Mouse (Mus musculus): ENCODE measurements around the gene Foxp1. TPM values are rescaled to one million over a fixed set of nuclear protein-coding genes. Genes with fewer than 3 reads are reported as not detected.

The Foxp1 gene
- polyA plus RNA-seq, 1 experiment from 2014 or later = 39.3 TPM

- ChIA-PET POLR2A (interaction anchor here (0.7 to 1.5 kb wide), 7 partner anchors 54 to 998 kb away, joined by 3 to 4 read pairs (median 3); no protein-coding TSS in a partner anchor), CTCF (interaction anchor here (0.8 to 1.5 kb wide), 2 partner anchors 33 to 81 kb away, joined by 3 read pairs; no protein-coding TSS in a partner anchor)
- ATAC-seq (peak; percentile 54), DNase-seq (ENCODE audit: low read depth, low spot score) (peak; percentile 60)
- no peaks in the 10 kb centered on the region for H3K27me3 ChIP-seq
- no peak for TF ChIP-seq CTCF (IDR thresholded peaks at IDR 0.05)
- in situ Hi-C loops (cut with MboI; ENCODE audit: low pct_unique_long_range_greater_than_20kb) = loop anchor here (5.0 kb wide), 1 partner anchor 54 kb away; no protein-coding TSS in a partner anchor
Observed at GRCm38 (mm10) chr6:99521038-99521640, 1.4 kb downstream of the Foxp1 start.

GRCm38 (mm10) chr6:99520676-99521037 lies 1.9 kb downstream of the Foxp1 start:
- ATAC-seq = peak; percentile 73
- ChIA-PET CTCF (no interaction called here), POLR2A (interaction anchor here (0.6 to 1.5 kb wide), 7 partner anchors 53 to 998 kb away, joined by 3 to 4 read pairs (median 3); no protein-coding TSS in a partner anchor)
- H3K27me3 ChIP-seq = no peaks in the 10 kb centered on the region
- no peak for TF ChIP-seq CTCF (IDR thresholded peaks at IDR 0.05)
- in situ Hi-C loops (cut with MboI; ENCODE audit: low pct_unique_long_range_greater_than_20kb) = loop anchor here (5.0 kb wide), 1 partner anchor 53 kb away; no protein-coding TSS in a partner anchor
- DNase-seq (ENCODE audit: low read depth, low spot score) = no peak

GRCm38 (mm10) chr6:99519806-99520675 lies 2.5 kb downstream of the Foxp1 start:
- POLR2A ChIA-PET = interaction anchor here (0.5 to 1.5 kb wide), 8 partner anchors 9 to 997 kb away, joined by 3 to 5 read pairs (median 4); no protein-coding TSS in a partner anchor
- no peak for TF ChIP-seq CTCF (IDR thresholded peaks at IDR 0.05)
- in situ Hi-C loops (cut with MboI; ENCODE audit: low pct_unique_long_range_greater_than_20kb) = loop anchor here (5.0 kb wide), 1 partner anchor 53 kb away; no protein-coding TSS in a partner anchor
- no peaks in the 10 kb centered on the region for H3K27me3 ChIP-seq
- peak; percentile 33 for ATAC-seq
- CTCF ChIA-PET = no interaction called here
- no peak for DNase-seq (ENCODE audit: low read depth, low spot score)

DNA sequence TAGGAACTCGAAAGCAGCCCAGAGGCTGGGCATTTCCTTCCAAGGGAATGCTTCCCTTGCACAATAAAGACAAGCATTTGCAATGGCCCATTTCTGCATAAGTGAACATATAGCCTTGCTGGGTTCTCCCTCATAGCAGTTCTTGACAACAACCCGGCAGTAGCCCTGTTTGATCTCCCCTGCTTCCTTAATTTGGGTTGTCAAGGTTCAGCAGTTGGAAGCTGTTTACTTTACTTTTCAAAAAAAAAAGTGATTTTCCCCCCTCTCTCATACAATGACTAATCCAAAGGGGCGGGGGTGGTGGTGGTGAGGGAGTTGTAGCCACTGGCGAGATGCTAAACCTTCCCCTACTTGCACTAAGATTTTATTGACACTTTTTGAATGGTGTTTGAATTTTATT lies 3.5 kb downstream of the Foxp1 start:
- CTCF ChIA-PET = interaction anchor here (1.6 kb wide), 1 partner anchor 10 kb away, joined by 5 read pairs; no protein-coding TSS in a partner anchor
- H3K27me3 ChIP-seq = no peaks in the 10 kb centered on the region
- DNase-seq (ENCODE audit: low read depth, low spot score) (no peak), ATAC-seq (no peak)
- TF ChIP-seq CTCF (IDR thresholded peaks at IDR 0.05) = no peak
- in situ Hi-C loops (cut with MboI; ENCODE audit: low pct_unique_long_range_greater_than_20kb) = no loop called here
- POLR2A ChIA-PET = interaction anchor here (1.1 kb wide), 1 partner anchor 56 kb away, joined by 3 read pairs; no protein-coding TSS in a partner anchor

- TF ChIP-seq CTCF (IDR thresholded peaks at IDR 0.05) = no peak
- no peak for DNase-seq (ENCODE audit: low read depth, low spot score)
- no peaks in the 10 kb centered on the region for H3K27me3 ChIP-seq
- no peak for ATAC-seq
- POLR2A ChIA-PET = interaction anchor here (0.6 kb wide), 1 partner anchor 39 kb away, joined by 3 read pairs; no protein-coding TSS in a partner anchor
- CTCF ChIA-PET = interaction anchor here (1.3 kb wide), 1 partner anchor 12 kb away, joined by 3 read pairs; no protein-coding TSS in a partner anchor
- in situ Hi-C loops (cut with MboI; ENCODE audit: low pct_unique_long_range_greater_than_20kb) = no loop called here
Observed at GRCm38 (mm10) chr6:99515667-99516199, 6.8 kb downstream of the Foxp1 start.

DNA sequence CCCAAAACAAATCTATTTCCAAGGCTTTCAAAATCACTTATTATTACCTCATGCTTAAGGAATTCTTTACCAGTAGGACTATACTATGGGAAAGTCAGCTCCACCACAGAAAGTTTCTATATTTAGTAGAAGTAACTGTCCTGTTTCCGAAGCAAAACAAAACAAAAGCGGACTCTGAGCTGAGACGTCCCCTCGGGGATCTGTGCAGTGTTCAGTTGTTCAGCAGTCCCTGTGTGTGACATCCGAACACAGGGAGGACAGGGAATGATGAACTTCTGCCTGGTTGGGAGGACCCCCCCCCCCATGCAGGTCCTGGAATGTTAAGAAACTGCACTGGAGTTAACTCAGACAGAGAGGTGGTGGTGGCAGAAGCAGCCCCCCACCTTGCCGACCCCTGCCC lies 10.7 kb downstream of the Foxp1 start:
- CTCF ChIA-PET = no interaction called here
- in situ Hi-C loops (cut with MboI; ENCODE audit: low pct_unique_long_range_greater_than_20kb) = no loop called here
- POLR2A ChIA-PET = no interaction called here
- no peak for DNase-seq (ENCODE audit: low read depth, low spot score)
- H3K27me3 ChIP-seq = no peaks in the 10 kb centered on the region
- no peak for ATAC-seq
- no peak for TF ChIP-seq CTCF (IDR thresholded peaks at IDR 0.05)

DNA sequence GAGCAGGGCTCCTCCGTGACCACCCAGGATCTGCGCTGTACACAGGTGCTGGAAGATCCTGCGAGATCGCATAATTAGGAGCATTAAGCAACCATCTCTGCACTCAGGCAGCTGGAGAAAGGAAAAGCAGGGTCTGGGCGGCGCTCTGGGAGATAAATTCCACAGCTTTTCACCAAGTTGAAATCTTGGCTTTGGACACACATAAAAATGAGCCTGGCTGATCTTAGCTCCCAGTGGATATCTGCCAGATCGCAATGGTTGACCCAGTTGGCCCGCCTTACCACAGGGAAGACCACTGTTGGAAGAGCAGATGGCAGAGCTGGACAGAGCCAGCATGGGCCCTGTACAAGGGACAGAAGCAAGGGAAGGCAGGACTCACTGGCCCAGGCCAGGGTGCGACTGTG lies 13.3 kb downstream of the Foxp1 start:
- no peak for DNase-seq (ENCODE audit: low read depth, low spot score)
- ChIA-PET POLR2A (no interaction called here), CTCF (interaction anchor here (0.7 to 1.8 kb wide), 4 partner anchors 9 to 28 kb away, joined by 3 to 5 read pairs (median 3); no protein-coding TSS in a partner anchor)
- no peaks in the 10 kb centered on the region for H3K27me3 ChIP-seq
- ATAC-seq = no peak
- in situ Hi-C loops (cut with MboI; ENCODE audit: low pct_unique_long_range_greater_than_20kb) = no loop called here
- no peak for TF ChIP-seq CTCF (IDR thresholded peaks at IDR 0.05)

- no peak for DNase-seq (ENCODE audit: low read depth, low spot score)
- ATAC-seq = no peak
- ChIA-PET POLR2A (interaction anchor here (0.5 kb wide), 1 partner anchor 272 kb away, joined by 3 read pairs; no protein-coding TSS in a partner anchor), CTCF (no interaction called here)
- peak; percentile 55 for TF ChIP-seq CTCF (IDR thresholded peaks at IDR 0.05)
- H3K27me3 ChIP-seq = no peaks in the 10 kb centered on the region
- in situ Hi-C loops (cut with MboI; ENCODE audit: low pct_unique_long_range_greater_than_20kb) = no loop called here
Observed at GRCm38 (mm10) chr6:99506816-99507215, 15.7 kb downstream of the Foxp1 start.

DNA sequence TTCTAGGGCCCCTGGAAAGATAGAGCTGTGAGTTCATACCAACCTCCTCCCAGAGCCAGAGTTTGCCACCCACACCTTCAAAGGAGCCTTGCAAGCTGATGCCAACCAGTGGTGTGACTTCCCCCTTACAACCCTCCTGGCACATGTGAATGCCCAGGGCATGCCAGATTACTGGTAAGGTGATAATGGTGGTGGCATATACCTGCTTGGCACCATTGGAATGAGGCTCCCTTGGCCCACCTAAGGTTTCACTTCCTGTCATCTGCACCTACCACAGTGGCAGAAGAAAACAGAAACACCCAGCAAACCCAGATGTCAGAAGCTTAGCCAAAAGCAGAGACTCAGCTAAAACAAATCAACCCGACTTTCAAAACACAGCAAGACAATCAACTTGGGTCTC lies 18.8 kb downstream of the Foxp1 start:
- ATAC-seq = no peak
- POLR2A ChIA-PET = no interaction called here
- DNase-seq (ENCODE audit: low read depth, low spot score) = no peak
- in situ Hi-C loops (cut with MboI; ENCODE audit: low pct_unique_long_range_greater_than_20kb) = no loop called here
- CTCF ChIA-PET = interaction anchor here (0.9 kb wide), 1 partner anchor 12 kb away, joined by 3 read pairs; no protein-coding TSS in a partner anchor
- TF ChIP-seq CTCF (IDR thresholded peaks at IDR 0.05) = no peak
- H3K27me3 ChIP-seq = no peaks in the 10 kb centered on the region

GRCm38 (mm10) chr6:99502727-99503126 lies 19.8 kb downstream of the Foxp1 start:
- CTCF ChIA-PET = no interaction called here
- DNase-seq (ENCODE audit: low read depth, low spot score) (no peak), ATAC-seq (no peak)
- in situ Hi-C loops (cut with MboI; ENCODE audit: low pct_unique_long_range_greater_than_20kb) = no loop called here
- H3K27me3 ChIP-seq = no peaks in the 10 kb centered on the region
- no peak for TF ChIP-seq CTCF (IDR thresholded peaks at IDR 0.05)
- POLR2A ChIA-PET = no interaction called here

All from Patski (cell line).